Mouse (Mus musculus) lung, adult 18-20 months (tissue): ENCODE results near the gene Zfp652.

ENCODE experiments used
- DNase-seq, 2 experiments: peaks; one replicate each; pipeline ENCODE4 v3.0.0; 2022; ENCODE audit warnings: mixed read lengths in 2 of 2

Zfp652 gene

GRCm38 (mm10) chr11:95769208-95769607 is 56.7 kb downstream of the Zfp652 start:
- no peak for DNase-seq

- DNase-seq = peak in 1 of 2 experiments; percentile 38
Observed at GRCm38 (mm10) chr11:95770720-95771364, 58.4 kb downstream of the Zfp652 start.

GRCm38 (mm10) chr11:95771665-95772064 is 59.2 kb downstream of the Zfp652 start:
- DNase-seq = no peak

GRCm38 (mm10) chr11:95773264-95773663 is 60.8 kb downstream of the Zfp652 start:
- peak in 1 of 2 experiments; percentile 15 for DNase-seq

- DNase-seq = peak; percentile 94 to 95
Observed at GRCm38 (mm10) chr11:95777323-95778297, 65.1 kb downstream of the Zfp652 start.

GRCm38 (mm10) chr11:95778831-95779251 is 66.4 kb downstream of the Zfp652 start:
- peak; percentile 75 to 81 for DNase-seq

GRCm38 (mm10) chr11:95779366-95779765 is 66.9 kb downstream of the Zfp652 start:
- no peak for DNase-seq

- DNase-seq = peak; percentile 51 to 60
Observed at GRCm38 (mm10) chr11:95780480-95780879, 68.0 kb downstream of the Zfp652 start.

- DNase-seq = no peak
Observed at GRCm38 (mm10) chr11:95781557-95781956, 69.1 kb downstream of the Zfp652 start.

GRCm38 (mm10) chr11:95783457-95783856 is 71.0 kb downstream of the Zfp652 start:
- no peak for DNase-seq

- no peak for DNase-seq
Observed at GRCm38 (mm10) chr11:95783958-95784357, 71.5 kb downstream of the Zfp652 start.

- no peak for DNase-seq
Observed at GRCm38 (mm10) chr11:95785675-95786074, 73.2 kb downstream of the Zfp652 start.

- no peak for DNase-seq
Observed at GRCm38 (mm10) chr11:95786511-95786910, 74.0 kb downstream of the Zfp652 start.

- peak; percentile 65 to 70 for DNase-seq
Observed at GRCm38 (mm10) chr11:95789451-95789891, 77.0 kb downstream of the Zfp652 start.

- DNase-seq = no peak
Observed at GRCm38 (mm10) chr11:95791787-95792186, 79.3 kb downstream of the Zfp652 start.

GRCm38 (mm10) chr11:95792950-95793509 is 80.6 kb downstream of the Zfp652 start:
- DNase-seq = no peak

- no peak for DNase-seq
Observed at GRCm38 (mm10) chr11:95794201-95794600, 81.7 kb downstream of the Zfp652 start.

- no peak for DNase-seq
Observed at GRCm38 (mm10) chr11:95795582-95795981, 83.1 kb downstream of the Zfp652 start.

- no peak for DNase-seq
Observed at GRCm38 (mm10) chr11:95805010-95805409, 92.5 kb downstream of the Zfp652 start.

GRCm38 (mm10) chr11:95805527-95805926 is 93.1 kb downstream of the Zfp652 start:
- no peak for DNase-seq

- DNase-seq = no peak
Observed at GRCm38 (mm10) chr11:95807884-95808283, 95.4 kb downstream of the Zfp652 start.

GRCm38 (mm10) chr11:95808448-95809011 is 96.1 kb downstream of the Zfp652 start:
- DNase-seq = no peak

GRCm38 (mm10) chr11:95809603-95810002 is 97.1 kb downstream of the Zfp652 start:
- DNase-seq = no peak
